Mouse (Mus musculus): ENCODE measurements at regions not wholly inside any gene's neighbourhood (a gene's known extent, or its start where the extent isn't known, plus 50 kb on each side); places are given as distances from the start of the nearest gene placed in this dataset.

DNA sequence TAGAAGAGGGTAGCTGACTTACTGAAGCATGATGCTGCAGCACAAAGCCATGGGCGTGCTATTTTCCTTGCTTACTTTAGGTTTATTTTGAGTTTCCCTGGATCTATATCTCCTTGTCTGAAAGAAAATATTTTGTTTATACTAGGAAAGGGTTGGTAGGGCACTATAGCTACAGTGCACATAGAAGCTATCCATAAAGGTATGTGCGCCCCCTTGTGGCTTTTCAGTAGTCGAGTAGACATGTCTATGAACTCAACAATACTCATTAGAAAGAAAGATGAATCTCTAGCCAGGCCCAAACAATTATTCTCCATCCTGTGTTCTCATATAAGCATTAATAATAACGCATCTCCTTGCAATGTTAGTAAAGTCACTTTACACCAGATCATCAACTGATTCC, 114.3 kb downstream of the Rab38 start:
- DNase-seq (ENCODE audit: low spot score) = peak; percentile 77
- no peaks in the 10 kb centered on the region for H3K9me3 ChIP-seq
- no peaks in the 10 kb centered on the region for H3K27me3 ChIP-seq (ENCODE audit: insufficient read depth, poor library complexity, severe bottlenecking)
- 8% methylated on average over 4 of the region's 4 CpGs for WGBS
- H3K27ac ChIP-seq = no peak overlapping the region
- H3K36me3 ChIP-seq = no peaks in the 10 kb centered on the region
- H3K4me3 ChIP-seq = no peak overlapping the region
- H3K4me1 ChIP-seq = no peaks in the 10 kb centered on the region

DNA sequence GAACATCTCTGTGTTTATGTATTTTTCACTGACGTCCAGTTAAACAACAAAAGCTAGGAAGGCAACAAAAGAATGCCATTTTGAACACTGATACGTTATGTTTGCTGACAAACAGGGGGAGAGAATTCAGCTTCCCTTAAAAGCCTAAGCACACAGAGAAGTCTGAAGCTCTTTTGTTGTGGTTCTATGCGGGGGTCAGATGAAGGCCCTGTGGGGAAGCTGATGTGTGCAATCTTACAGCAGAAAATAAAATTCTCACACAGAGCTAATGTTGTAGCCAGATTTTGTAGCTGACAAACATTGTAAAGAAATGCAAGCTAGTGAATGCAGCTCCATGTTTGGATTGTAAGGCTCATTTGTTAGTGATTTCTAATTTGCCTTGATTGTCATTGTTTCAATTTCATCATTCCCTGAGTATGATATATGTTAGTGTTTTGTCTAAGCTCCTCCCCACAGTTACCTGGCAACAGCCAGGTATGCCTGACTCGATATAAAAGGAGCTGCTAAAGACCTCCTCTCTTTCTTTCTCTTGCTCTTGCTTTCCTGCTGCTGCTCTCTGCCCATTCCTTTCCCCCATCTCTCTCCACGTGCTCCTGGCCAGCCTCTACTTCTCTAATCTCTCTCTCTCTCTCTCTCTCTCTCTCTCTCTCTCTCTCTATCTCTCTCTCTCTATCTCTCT, 115.0 kb downstream of the Rab38 start:
- H3K4me1 ChIP-seq = no peaks in the 10 kb centered on the region
- no peak for DNase-seq (ENCODE audit: low spot score)

DNA sequence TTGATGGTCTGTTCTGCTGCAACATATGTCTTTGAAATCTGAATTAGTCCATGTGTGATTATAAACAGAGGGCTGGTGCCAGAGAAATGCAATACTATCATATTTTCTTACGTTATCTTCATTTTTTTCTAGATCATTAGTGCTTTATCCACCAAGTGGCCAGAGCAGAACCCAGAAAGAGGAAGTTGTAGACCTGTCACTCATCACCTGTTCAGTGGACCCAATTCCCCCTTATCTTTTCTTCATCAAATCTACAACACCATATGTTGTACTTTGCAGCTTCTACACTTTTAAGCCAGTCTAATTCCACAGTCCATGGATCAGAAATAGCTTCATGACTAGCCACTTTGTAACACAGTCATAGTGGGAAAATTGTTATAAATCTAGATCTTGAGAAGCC, 145.0 kb downstream of the Rab38 start:
- 74% methylated on average over 1 of the region's 1 CpGs for WGBS
- Histone ChIP-seq H3K27ac (no peak overlapping the region), H3K9me3 (no peaks in the 10 kb centered on the region), H3K27me3 (ENCODE audit: insufficient read depth, poor library complexity, severe bottlenecking) (no peaks in the 10 kb centered on the region), H3K4me1 (no peaks in the 10 kb centered on the region), H3K4me3 (no peak overlapping the region), H3K36me3 (no peaks in the 10 kb centered on the region)
- no peak for DNase-seq (ENCODE audit: low spot score)

More for the DNA sequence above, 115.0 kb downstream of the Rab38 start:
- no peaks in the 10 kb centered on the region for H3K36me3 ChIP-seq
- no peak overlapping the region for H3K27ac ChIP-seq
- 59% methylated on average over 5 of the region's 5 CpGs for WGBS
- no peaks in the 10 kb centered on the region for H3K9me3 ChIP-seq
- no peaks in the 10 kb centered on the region for H3K27me3 ChIP-seq (ENCODE audit: insufficient read depth, poor library complexity, severe bottlenecking)
- H3K4me3 ChIP-seq = no peak overlapping the region

DNA sequence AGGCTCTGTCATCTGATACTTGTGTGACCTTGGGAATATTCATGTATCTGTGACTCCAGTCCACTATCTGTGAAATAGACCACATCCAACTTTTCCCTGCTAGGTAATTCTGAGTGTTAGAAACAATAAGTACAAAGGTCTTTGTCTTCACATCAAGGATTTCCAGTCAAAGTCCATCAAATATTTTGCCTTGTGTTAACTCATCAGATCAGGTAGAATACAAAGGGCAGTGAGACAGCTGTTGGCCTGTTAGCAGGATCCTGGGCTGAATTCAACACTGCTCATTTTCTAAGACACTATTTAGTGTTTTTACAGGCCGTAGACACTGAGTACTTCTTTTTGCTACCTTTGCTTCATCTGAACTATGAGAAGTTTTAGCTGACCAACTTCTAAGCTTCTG, 170.7 kb downstream of the Rab38 start:
- H3K4me3 ChIP-seq = no peak overlapping the region
- WGBS = 82% methylated on average over 1 of the region's 1 CpGs
- H3K27me3 ChIP-seq (ENCODE audit: insufficient read depth, poor library complexity, severe bottlenecking) = no peaks in the 10 kb centered on the region
- H3K4me1 ChIP-seq = no peaks in the 10 kb centered on the region
- no peaks in the 10 kb centered on the region for H3K36me3 ChIP-seq
- no peaks in the 10 kb centered on the region for H3K9me3 ChIP-seq
- H3K27ac ChIP-seq = no peak overlapping the region
- DNase-seq (ENCODE audit: low spot score) = no peak

Measured in heart, embryonic 10.5 days (tissue).